Mouse (Mus musculus) heart, embryonic 13.5 days (tissue): Measurements from ENCODE around the gene Cutc. TPM values are rescaled to one million over a fixed set of nuclear protein-coding genes. Genes with fewer than 3 reads are reported as not detected.

ENCODE experiments used
- ATAC-seq: fragments of 200-750 bp; cut with Nextera tagmentation; 2 replicates; pipeline ENCODE4 v1.8.0; 2017; ENCODE audit warnings: moderate TSS enrichment; ENCODE audit not compliant: insufficient number of reproducible peaks, low FRiP score, low TSS enrichment; ENCODE audit errors: extremely low read depth
- H3K27ac ChIP-seq: fragments of 300-500 bp; sonication (generic); replicated peaks from 2 replicates; pipeline ENCODE4 v1.5.1; 2015; ENCODE audit warnings: moderate library complexity, mild to moderate bottlenecking, inconsistent platforms
- H3K27me3 ChIP-seq: fragments of 300-500 bp; sonication (generic); replicated peaks from 2 replicates; pipeline ENCODE4 v1.6.1; 2015; ENCODE audit warnings: mild to moderate bottlenecking, inconsistent platforms
- H3K36me3 ChIP-seq: fragments of 300-500 bp; sonication (generic); 2 replicates; pipeline ENCODE4 v1.6.1; 2015; ENCODE audit warnings: mild to moderate bottlenecking, inconsistent platforms
- H3K4me1 ChIP-seq: fragments of 300-500 bp; sonication (generic); 2 replicates; pipeline ENCODE4 v1.6.1; 2015; ENCODE audit warnings: inconsistent platforms
- H3K4me2 ChIP-seq: fragments of 300-500 bp; sonication (generic); 2 replicates; pipeline ENCODE4 v1.6.1; 2015; ENCODE audit warnings: inconsistent platforms, mild to moderate bottlenecking, moderate library complexity
- H3K4me3 ChIP-seq: fragments of 300-500 bp; sonication (generic); 2 replicates; pipeline ENCODE4 v1.5.1; 2015; ENCODE audit warnings: moderate library complexity, mild to moderate bottlenecking, inconsistent platforms
- H3K9ac ChIP-seq: fragments of 300-500 bp; sonication (generic); 2 replicates; pipeline ENCODE4 v1.6.1; 2015; ENCODE audit warnings: inconsistent platforms, mild to moderate bottlenecking, moderate library complexity
- H3K9me3 ChIP-seq: fragments of 300-500 bp; sonication (generic); 2 replicates; pipeline ENCODE4 v1.6.1; 2016; ENCODE audit warnings: inconsistent platforms
- WGBS: fragments of 180-500 bp; shearing (Covaris S2); methylation state at CpG from one replicate; pipeline ENCODE4 v1.1.7; 2015; ENCODE audit warnings: mixed read lengths; 5-methylcytosine and 5-hydroxymethylcytosine counted together
- polyA plus RNA-seq: library from polyadenylated mRNA; unstranded; fragments of >200 nt; fragmentation: Nextera tagmentation; extraction: Ambion mirVana; gene quantifications from 2 replicates; pipeline ENCODE4 v1.2.1, GENCODE M21; 2015

Cutc gene
- polyA plus RNA-seq, 1 experiment from 2014 or later, result 9.9 TPM

- peaks cover 39% of the 10 kb centered on the region for H3K27me3 ChIP-seq
- peaks cover 82% of the 10 kb centered on the region for H3K36me3 ChIP-seq
Measured at GRCm38 (mm10) chr19:43724821-43725220, 28.0 kb upstream of the Cutc start.

GRCm38 (mm10) chr19:43726510-43727146, 26.2 kb upstream of the Cutc start:
- H3K27me3 ChIP-seq, result peaks cover 25% of the 10 kb centered on the region

More at GRCm38 (mm10) chr19:43724821-43725220, 28.0 kb upstream of the Cutc start:
- Histone ChIP-seq H3K4me1 (peaks cover 8% of the 10 kb centered on the region; the same call in 1 of the 2 replicates), H3K9ac (no peak overlapping the region), H3K4me3 (no peak overlapping the region), H3K27ac (no peak overlapping the region), H3K4me2 (no peak overlapping the region), H3K9me3 (no peaks in the 10 kb centered on the region)
- no peak for ATAC-seq
- WGBS, result 83% methylated on average over 7 of the region's 7 CpGs

GRCm38 (mm10) chr19:43729296-43730036, 23.3 kb upstream of the Cutc start:
- ATAC-seq, result no peak
- H3K9ac ChIP-seq, result peak overlapping the region; percentile 77

More at GRCm38 (mm10) chr19:43726510-43727146, 26.2 kb upstream of the Cutc start:
- Histone ChIP-seq H3K27ac (no peak overlapping the region), H3K9me3 (no peaks in the 10 kb centered on the region), H3K4me1 (peaks cover 14% of the 10 kb centered on the region), H3K4me3 (no peak overlapping the region), H3K9ac (no peak overlapping the region), H3K4me2 (no peak overlapping the region), H3K36me3 (peaks cover 72% of the 10 kb centered on the region)
- no peak for ATAC-seq
- 88% methylated on average over 15 of the region's 15 CpGs for WGBS

GRCm38 (mm10) chr19:43730037-43730428, 22.8 kb upstream of the Cutc start:
- Histone ChIP-seq H3K36me3 (peaks cover 58% of the 10 kb centered on the region), H3K27me3 (no peaks in the 10 kb centered on the region), H3K4me3 (peak overlapping the region; percentile 48), H3K9ac (peak overlapping the region; percentile 77), H3K27ac (peak overlapping the region; percentile 45; the same call in 1 of the 2 replicates), H3K4me1 (peaks cover 11% of the 10 kb centered on the region), H3K4me2 (peak overlapping the region; percentile 70), H3K9me3 (no peaks in the 10 kb centered on the region)
- no peak for ATAC-seq
- WGBS, result 32% methylated on average over 8 of the region's 8 CpGs

More at GRCm38 (mm10) chr19:43729296-43730036, 23.3 kb upstream of the Cutc start:
- H3K27me3 ChIP-seq, result no peaks in the 10 kb centered on the region
- H3K36me3 ChIP-seq, result peaks cover 57% of the 10 kb centered on the region
- peak overlapping the region; percentile 70 for H3K4me2 ChIP-seq
- H3K9me3 ChIP-seq, result no peaks in the 10 kb centered on the region
- WGBS, result 31% methylated on average over 22 of the region's 22 CpGs
- peaks cover 11% of the 10 kb centered on the region for H3K4me1 ChIP-seq
- peak overlapping the region; percentile 48 for H3K4me3 ChIP-seq
- H3K27ac ChIP-seq, result peak overlapping the region; percentile 45; the same call in 1 of the 2 replicates

- ATAC-seq, result no peak
- Histone ChIP-seq H3K27me3 (no peaks in the 10 kb centered on the region), H3K4me2 (no peak overlapping the region), H3K4me1 (peaks cover 11% of the 10 kb centered on the region), H3K27ac (no peak overlapping the region), H3K9ac (no peak overlapping the region), H3K9me3 (no peaks in the 10 kb centered on the region), H3K4me3 (no peak overlapping the region), H3K36me3 (peaks cover 56% of the 10 kb centered on the region)
- WGBS, result 57% methylated on average over 7 of the region's 7 CpGs
Measured at GRCm38 (mm10) chr19:43731157-43731556, 21.6 kb upstream of the Cutc start.

DNA sequence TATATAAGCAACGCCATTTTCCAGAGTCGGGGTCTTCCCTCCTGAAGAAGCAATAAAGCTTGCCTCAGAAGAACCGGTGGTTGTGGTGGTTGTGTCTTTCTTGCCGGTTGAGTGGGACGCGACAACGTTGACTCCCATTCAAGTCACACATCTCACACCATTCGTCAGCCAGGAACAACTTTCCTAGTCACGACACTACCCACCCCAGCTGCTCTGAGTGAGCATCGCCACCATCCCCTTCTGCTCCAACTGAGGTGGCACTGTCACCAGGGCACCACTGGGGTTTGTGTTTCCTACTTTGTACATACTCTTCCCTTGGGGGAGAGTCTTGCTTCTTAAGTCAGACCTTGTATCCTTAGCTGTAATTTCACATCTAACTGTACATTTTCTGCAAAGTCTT, 14.4 kb upstream of the Cutc start:
- Histone ChIP-seq H3K4me3 (no peak overlapping the region), H3K4me1 (no peaks in the 10 kb centered on the region), H3K36me3 (peaks cover 93% of the 10 kb centered on the region), H3K9me3 (no peaks in the 10 kb centered on the region), H3K27me3 (no peaks in the 10 kb centered on the region), H3K4me2 (no peak overlapping the region), H3K9ac (no peak overlapping the region), H3K27ac (no peak overlapping the region)
- 96% methylated on average over 10 of the region's 10 CpGs for WGBS
- no peak for ATAC-seq

GRCm38 (mm10) chr19:43743401-43743800, 9.4 kb upstream of the Cutc start:
- H3K36me3 ChIP-seq, result peaks cover 95% of the 10 kb centered on the region
- no peak for ATAC-seq
- no peak overlapping the region for H3K4me2 ChIP-seq
- peaks cover 5% of the 10 kb centered on the region; the same call in 1 of the 2 replicates for H3K4me1 ChIP-seq
- 88% methylated on average over 7 of the region's 7 CpGs for WGBS
- H3K4me3 ChIP-seq, result no peak overlapping the region
- no peak overlapping the region for H3K9ac ChIP-seq
- no peak overlapping the region for H3K27ac ChIP-seq
- H3K27me3 ChIP-seq, result no peaks in the 10 kb centered on the region
- H3K9me3 ChIP-seq, result no peaks in the 10 kb centered on the region

GRCm38 (mm10) chr19:43745740-43746139, 7.1 kb upstream of the Cutc start:
- Histone ChIP-seq H3K9me3 (no peaks in the 10 kb centered on the region), H3K4me3 (no peak overlapping the region), H3K4me1 (peaks cover 8% of the 10 kb centered on the region; the same call in 1 of the 2 replicates), H3K27me3 (no peaks in the 10 kb centered on the region), H3K9ac (no peak overlapping the region), H3K36me3 (peaks cover 97% of the 10 kb centered on the region), H3K4me2 (no peak overlapping the region), H3K27ac (no peak overlapping the region)
- 67% methylated on average over 3 of the region's 3 CpGs for WGBS
- no peak for ATAC-seq

DNA sequence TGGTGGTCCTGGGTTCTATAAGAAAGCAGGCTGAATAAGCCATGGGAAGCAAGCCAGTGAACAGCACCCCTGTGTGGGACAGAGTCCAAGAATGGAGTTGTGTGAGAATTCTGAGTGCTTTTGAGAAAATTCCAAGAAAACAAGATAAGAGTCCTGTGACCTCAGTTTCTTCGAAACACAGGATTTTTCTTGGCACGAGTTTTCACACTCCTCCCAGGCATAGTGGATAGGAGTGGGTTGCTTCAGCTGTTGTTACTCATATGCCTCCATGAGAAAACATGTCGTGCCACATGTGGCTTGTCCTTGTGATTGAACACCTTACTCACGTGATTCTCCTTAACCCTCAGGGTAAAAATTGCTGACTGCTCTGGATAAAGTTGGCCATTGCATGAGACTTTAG, 4.9 kb upstream of the Cutc start:
- Histone ChIP-seq H3K4me1 (peaks cover 14% of the 10 kb centered on the region; the same call in 1 of the 2 replicates), H3K4me3 (no peak overlapping the region), H3K4me2 (no peak overlapping the region), H3K9ac (no peak overlapping the region), H3K36me3 (peaks cover 81% of the 10 kb centered on the region), H3K27ac (no peak overlapping the region; the same call in 1 of the 2 replicates), H3K9me3 (no peaks in the 10 kb centered on the region), H3K27me3 (no peaks in the 10 kb centered on the region)
- 62% methylated on average over 4 of the region's 4 CpGs for WGBS
- ATAC-seq, result no peak

DNA sequence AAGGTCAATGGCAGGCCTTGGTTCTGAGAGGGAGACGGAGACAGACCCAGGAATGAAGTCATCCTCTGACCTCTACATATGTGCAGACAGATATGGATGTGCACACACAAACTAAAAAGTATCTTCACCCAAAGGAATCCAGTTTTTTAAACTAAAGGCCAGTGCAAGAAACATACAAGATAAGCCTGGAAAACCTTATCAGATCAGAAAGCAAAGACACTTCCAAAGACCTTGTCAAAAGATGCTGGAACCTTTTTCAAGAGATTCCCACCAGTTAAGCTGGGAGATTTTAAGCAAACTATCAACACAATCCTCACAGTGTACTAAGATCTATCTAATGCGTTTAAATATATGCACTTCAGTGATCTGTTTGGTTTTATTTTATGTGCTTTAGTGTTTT, 2.8 kb upstream of the Cutc start:
- ATAC-seq, result no peak
- no peaks in the 10 kb centered on the region for H3K27me3 ChIP-seq
- no peak overlapping the region for H3K9ac ChIP-seq
- no peak overlapping the region for H3K4me2 ChIP-seq
- peaks cover 62% of the 10 kb centered on the region for H3K36me3 ChIP-seq
- peaks cover 18% of the 10 kb centered on the region for H3K4me1 ChIP-seq
- 90% methylated on average over 2 of the region's 2 CpGs for WGBS
- H3K27ac ChIP-seq, result no peak overlapping the region
- H3K9me3 ChIP-seq, result no peaks in the 10 kb centered on the region
- H3K4me3 ChIP-seq, result no peak overlapping the region

GRCm38 (mm10) chr19:43753226-43753835, 535 bp downstream of the Cutc start:
- 1% methylated on average over 23 of the region's 24 CpGs for WGBS
- Histone ChIP-seq H3K9ac (peak overlapping the region; percentile 91), H3K27me3 (no peaks in the 10 kb centered on the region), H3K4me1 (peaks cover 14% of the 10 kb centered on the region), H3K9me3 (no peaks in the 10 kb centered on the region), H3K27ac (peak overlapping the region; percentile 98), H3K36me3 (peaks cover 29% of the 10 kb centered on the region), H3K4me3 (peak overlapping the region; percentile 79), H3K4me2 (peak overlapping the region; percentile 76)
- ATAC-seq, result peak; percentile 85
